Mouse (Mus musculus): Measurements from ENCODE around the gene Ccne1. TPM values are rescaled to one million over a fixed set of nuclear protein-coding genes. Genes with fewer than 3 reads are reported as not detected.
A peak's percentile ranks its signal among the peaks of the same experiment; 100 is the strongest.

Gene Ccne1
- total RNA-seq, 2 experiments from 2014 or later: 16.7 to 22.8 TPM

- no peak for DNase-seq (ENCODE audit: low spot score in 2 of 2)
Measured at GRCm38 (mm10) chr7:38059636-38060330, 47.6 kb downstream of the Ccne1 start.

DNA sequence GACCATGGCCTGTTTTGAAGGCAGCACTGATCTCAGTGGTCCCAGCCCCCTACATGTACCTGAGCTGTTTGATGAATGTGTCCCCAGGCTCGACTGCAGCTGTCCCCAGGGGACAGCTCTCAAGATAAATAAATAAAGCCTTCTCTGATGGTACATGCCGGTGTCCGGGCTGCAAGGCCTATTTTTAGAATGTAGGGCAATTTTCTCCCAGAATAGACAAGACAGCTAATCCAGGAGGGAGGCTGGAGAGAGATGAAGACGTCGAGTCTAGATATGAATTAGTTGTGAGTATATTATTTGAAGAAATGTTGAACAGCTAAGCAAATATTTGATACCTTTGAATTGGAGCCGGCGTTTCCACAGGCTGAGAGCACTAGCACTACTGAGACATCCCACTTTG lies 48.2 kb downstream of the Ccne1 start:
- no peak for DNase-seq (ENCODE audit: low spot score in 2 of 2)

- peak; percentile 45 to 64 for DNase-seq (ENCODE audit: low spot score in 2 of 2)
Measured at GRCm38 (mm10) chr7:38055996-38056395, 51.3 kb downstream of the Ccne1 start.

DNA sequence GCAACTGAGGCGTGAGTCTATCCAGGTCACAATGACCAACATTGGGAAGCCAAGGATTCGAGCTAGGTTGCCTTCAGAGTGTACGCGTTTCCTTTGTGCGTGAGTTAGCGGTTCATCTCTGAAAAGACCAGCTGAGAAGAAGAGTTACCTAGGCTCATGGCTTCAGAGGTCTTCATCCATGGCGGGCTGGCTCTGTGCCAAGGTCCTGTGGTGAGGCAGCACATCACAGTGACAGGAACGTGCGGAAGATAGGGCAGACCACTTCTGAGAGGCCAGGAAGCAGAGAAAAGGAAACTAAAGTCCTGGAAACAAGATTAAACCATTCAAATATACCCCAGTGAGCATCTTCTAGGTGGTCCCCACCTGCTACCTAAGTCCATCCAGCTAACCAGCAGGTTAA lies 53.1 kb downstream of the Ccne1 start:
- DNase-seq (ENCODE audit: low spot score in 2 of 2): no peak

Other genes starting within 250 kb of the Ccne1 start
- 10 to 100 TPM; 50.5 to 51.0 TPM for gene Uri1, start 84.0 kb downstream of the Ccne1 start, total RNA-seq (2021)
- gene 1600014C10Rik, start 75.7 kb upstream of the Ccne1 start, total RNA-seq (2021): 10 to 100 TPM; 24.5 to 26.3 TPM
- gene Plekhf1, start 120.5 kb upstream of the Ccne1 start, total RNA-seq (2021): 1 to 10 TPM; 1.5 to 1.7 TPM
- gene Pop4, start 163.9 kb upstream of the Ccne1 start, total RNA-seq (2021): 10 to 100 TPM; 18.9 to 23.6 TPM